Mouse (Mus musculus): ENCODE measurements around the gene Slx4ip. TPM values are rescaled to one million over a fixed set of nuclear protein-coding genes. Genes with fewer than 3 reads are reported as not detected.

The Slx4ip gene
- polyA plus RNA-seq, 1 experiment from 2014 or later: 8.4 TPM

- H3K27ac ChIP-seq (replicated peaks): no peak overlapping the region
- H3K27me3 ChIP-seq (replicated peaks; ENCODE audit: low read depth, poor library complexity, severe bottlenecking): no peaks in the 10 kb centered on the region
- H3K9me3 ChIP-seq: no peaks in the 10 kb centered on the region
- 85% methylated on average over 3 of the region's 3 CpGs for WGBS
- no peak for DNase-seq (ENCODE audit: low spot score)
- H3K4me3 ChIP-seq: no peak overlapping the region
- H3K36me3 ChIP-seq (replicated peaks): no peaks in the 10 kb centered on the region
- peaks cover 23% of the 10 kb centered on the region for H3K4me1 ChIP-seq
Measured at GRCm38 (mm10) chr2:136958697-136959096, 67.7 kb downstream of the Slx4ip start.

- Histone ChIP-seq H3K27me3 (replicated peaks; ENCODE audit: low read depth, poor library complexity, severe bottlenecking) (no peaks in the 10 kb centered on the region), H3K4me3 (no peak overlapping the region), H3K27ac (replicated peaks) (no peak overlapping the region), H3K4me1 (peaks cover under 1% of the 10 kb centered on the region; the same call in 1 of the 2 replicates), H3K36me3 (replicated peaks) (no peaks in the 10 kb centered on the region), H3K9me3 (no peaks in the 10 kb centered on the region)
- WGBS: 94% methylated on average over 1 of the region's 1 CpGs
- DNase-seq (ENCODE audit: low spot score): no peak
Measured at GRCm38 (mm10) chr2:136975774-136976173, 84.8 kb downstream of the Slx4ip start.

GRCm38 (mm10) chr2:136979056-136979772 lies 88.2 kb downstream of the Slx4ip start:
- Histone ChIP-seq H3K9me3 (no peaks in the 10 kb centered on the region), H3K36me3 (replicated peaks) (no peaks in the 10 kb centered on the region), H3K4me3 (no peak overlapping the region), H3K27ac (replicated peaks) (no peak overlapping the region), H3K4me1 (peaks cover 8% of the 10 kb centered on the region), H3K27me3 (replicated peaks; ENCODE audit: low read depth, poor library complexity, severe bottlenecking) (no peaks in the 10 kb centered on the region; the same call in 1 of the 2 replicates)
- WGBS: 89% methylated on average over 6 of the region's 6 CpGs
- no peak for DNase-seq (ENCODE audit: low spot score)

GRCm38 (mm10) chr2:136981062-136981879 lies 90.3 kb downstream of the Slx4ip start:
- 53% methylated on average over 10 of the region's 10 CpGs for WGBS
- DNase-seq (ENCODE audit: low spot score): no peak
- Histone ChIP-seq H3K4me1 (peaks cover 12% of the 10 kb centered on the region), H3K36me3 (replicated peaks) (no peaks in the 10 kb centered on the region), H3K27me3 (replicated peaks; ENCODE audit: low read depth, poor library complexity, severe bottlenecking) (no peaks in the 10 kb centered on the region; the same call in 1 of the 2 replicates), H3K9me3 (no peaks in the 10 kb centered on the region), H3K27ac (replicated peaks) (peak overlapping the region; percentile 40; the same call in 1 of the 2 replicates), H3K4me3 (no peak overlapping the region)

GRCm38 (mm10) chr2:136983959-136984358 lies 92.9 kb downstream of the Slx4ip start:
- no peak overlapping the region for H3K4me3 ChIP-seq
- H3K36me3 ChIP-seq (replicated peaks): no peaks in the 10 kb centered on the region
- no peaks in the 10 kb centered on the region; the same call in 1 of the 2 replicates for H3K27me3 ChIP-seq (replicated peaks; ENCODE audit: low read depth, poor library complexity, severe bottlenecking)
- H3K9me3 ChIP-seq: no peaks in the 10 kb centered on the region
- DNase-seq (ENCODE audit: low spot score): no peak
- peaks cover 18% of the 10 kb centered on the region for H3K4me1 ChIP-seq
- 90% methylated on average over 2 of the region's 2 CpGs for WGBS
- no peak overlapping the region for H3K27ac ChIP-seq (replicated peaks)

- Histone ChIP-seq H3K9me3 (no peaks in the 10 kb centered on the region), H3K4me3 (no peak overlapping the region), H3K4me1 (peaks cover 14% of the 10 kb centered on the region), H3K27ac (replicated peaks) (no peak overlapping the region), H3K27me3 (replicated peaks; ENCODE audit: low read depth, poor library complexity, severe bottlenecking) (no peaks in the 10 kb centered on the region; the same call in 1 of the 2 replicates), H3K36me3 (replicated peaks) (no peaks in the 10 kb centered on the region)
- WGBS: 72% methylated on average over 6 of the region's 6 CpGs
- DNase-seq (ENCODE audit: low spot score): no peak
Measured at GRCm38 (mm10) chr2:136985998-136986730, 95.1 kb downstream of the Slx4ip start.

- Histone ChIP-seq H3K36me3 (replicated peaks) (no peaks in the 10 kb centered on the region), H3K4me3 (no peak overlapping the region), H3K4me1 (peaks cover 16% of the 10 kb centered on the region), H3K27ac (replicated peaks) (no peak overlapping the region), H3K9me3 (no peaks in the 10 kb centered on the region), H3K27me3 (replicated peaks; ENCODE audit: low read depth, poor library complexity, severe bottlenecking) (no peaks in the 10 kb centered on the region)
- no peak for DNase-seq (ENCODE audit: low spot score)
- WGBS: 95% methylated on average over 3 of the region's 3 CpGs
Measured at GRCm38 (mm10) chr2:136993116-136993515, 102.1 kb downstream of the Slx4ip start.

GRCm38 (mm10) chr2:136997104-136997503 lies 106.1 kb downstream of the Slx4ip start:
- H3K4me1 ChIP-seq: peaks cover 19% of the 10 kb centered on the region
- no peaks in the 10 kb centered on the region for H3K9me3 ChIP-seq
- no peaks in the 10 kb centered on the region for H3K36me3 ChIP-seq (replicated peaks)
- H3K27ac ChIP-seq (replicated peaks): no peak overlapping the region
- no peak for DNase-seq (ENCODE audit: low spot score)
- no peaks in the 10 kb centered on the region for H3K27me3 ChIP-seq (replicated peaks; ENCODE audit: low read depth, poor library complexity, severe bottlenecking)
- no peak overlapping the region for H3K4me3 ChIP-seq

GRCm38 (mm10) chr2:137002031-137002430 lies 111.0 kb downstream of the Slx4ip start:
- H3K4me1 ChIP-seq: peaks cover 13% of the 10 kb centered on the region; the same call in 1 of the 2 replicates
- H3K4me3 ChIP-seq: no peak overlapping the region
- H3K27me3 ChIP-seq (replicated peaks; ENCODE audit: low read depth, poor library complexity, severe bottlenecking): no peaks in the 10 kb centered on the region
- WGBS: 97% methylated on average over 1 of the region's 1 CpGs
- no peaks in the 10 kb centered on the region for H3K9me3 ChIP-seq
- H3K27ac ChIP-seq (replicated peaks): no peak overlapping the region
- no peaks in the 10 kb centered on the region for H3K36me3 ChIP-seq (replicated peaks)
- DNase-seq (ENCODE audit: low spot score): no peak

- no peaks in the 10 kb centered on the region for H3K9me3 ChIP-seq
- no peak overlapping the region for H3K27ac ChIP-seq (replicated peaks)
- H3K4me3 ChIP-seq: no peak overlapping the region
- whole genome bisulfite sequencing: 88% methylated on average over 1 of the region's 1 CpGs
- 0 out of 2 replicates have a peak, but pooled peaks cover 10% of the 10 kb centered on the region for H3K4me1 ChIP-seq
- no peaks in the 10 kb centered on the region for H3K36me3 ChIP-seq (replicated peaks)
- H3K27me3 ChIP-seq (replicated peaks; ENCODE audit: low read depth, poor library complexity, severe bottlenecking): no peaks in the 10 kb centered on the region
- DNase-seq (ENCODE audit: low spot score): no peak
Measured at GRCm38 (mm10) chr2:137006656-137007055, 115.6 kb downstream of the Slx4ip start.

GRCm38 (mm10) chr2:137011980-137012379 lies 121.0 kb downstream of the Slx4ip start:
- no peaks in the 10 kb centered on the region for H3K27me3 ChIP-seq (replicated peaks; ENCODE audit: low read depth, poor library complexity, severe bottlenecking)
- H3K9me3 ChIP-seq: no peaks in the 10 kb centered on the region
- peaks cover 17% of the 10 kb centered on the region; the same call in 1 of the 2 replicates for H3K4me1 ChIP-seq
- 47% methylated on average over 1 of the region's 1 CpGs for WGBS
- no peak for DNase-seq (ENCODE audit: low spot score)
- H3K36me3 ChIP-seq (replicated peaks): no peaks in the 10 kb centered on the region
- H3K4me3 ChIP-seq: no peak overlapping the region
- H3K27ac ChIP-seq (replicated peaks): no peak overlapping the region

GRCm38 (mm10) chr2:137013151-137013550 lies 122.1 kb downstream of the Slx4ip start:
- H3K27ac ChIP-seq (replicated peaks): no peak overlapping the region

More at GRCm38 (mm10) chr2:137013151-137013550, 122.1 kb downstream of the Slx4ip start:
- DNase-seq (ENCODE audit: low spot score): no peak
- H3K27me3 ChIP-seq (replicated peaks; ENCODE audit: low read depth, poor library complexity, severe bottlenecking): no peaks in the 10 kb centered on the region
- H3K36me3 ChIP-seq (replicated peaks): no peaks in the 10 kb centered on the region
- H3K9me3 ChIP-seq: no peaks in the 10 kb centered on the region
- no peak overlapping the region for H3K4me3 ChIP-seq
- peaks cover 24% of the 10 kb centered on the region for H3K4me1 ChIP-seq
- WGBS: 62% methylated on average over 3 of the region's 3 CpGs
